Mouse (Mus musculus) spleen, adult 10 weeks (tissue): ENCODE results near the gene Clspn. TPM values are rescaled to one million over a fixed set of nuclear protein-coding genes. Genes with fewer than 3 reads are reported as not detected.

Experiments used
- polyA plus RNA-seq: library from polyadenylated mRNA; stranded (reverse); fragments of 350-450 nt; fragmentation: Illumina TruSeq; extraction: RNeasy Lipid Tissue Mini Kit (QIAGEN cat#74804); gene quantifications from one replicate; pipeline ENCODE4 v1.2.3, GENCODE M21; 2015; ENCODE audit warnings: low replicate concordance; ENCODE audit not compliant: insufficient read depth

Clspn gene
- 7.2 TPM for polyA plus RNA-seq

GRCm38 (mm10) chr4:126556809-126557711 is at the start of gene Clspn:
TSS of gene Clspn (plus strand) at chr4:126556935.

GRCm38 (mm10) chr4:126532827-126533728 is 23.7 kb upstream of the Clspn start, which contains the start of gene Ago4:
TSS of gene Ago4 (minus strand) at chr4:126533472.

GRCm38 (mm10) chr4:126609606-126610181 is 53.0 kb downstream of the Clspn start, which contains the start of gene 5730409E04Rik:
TSS of gene 5730409E04Rik (plus strand) at chr4:126609818.

Other genes with a start within 250 kb of the Clspn start
- 10.1 TPM for gene Adprhl2, start 235.2 kb upstream of the Clspn start, polyA plus RNA-seq
- gene Tekt2, start 231.2 kb upstream of the Clspn start, polyA plus RNA-seq: 2.1 TPM
- 15.7 TPM for gene Ago3, start 127.4 kb upstream of the Clspn start, polyA plus RNA-seq
- gene Ago1, start 88.4 kb upstream of the Clspn start, polyA plus RNA-seq: 42.0 TPM
- gene Ago4, start 23.5 kb upstream of the Clspn start, polyA plus RNA-seq: 9.2 TPM
- 6.4 TPM for gene 5730409E04Rik, start 52.9 kb downstream of the Clspn start, polyA plus RNA-seq
- 105 TPM for gene Psmb2, start 120.7 kb downstream of the Clspn start, polyA plus RNA-seq
- not detected for gene Tfap2e, start 179.3 kb downstream of the Clspn start, polyA plus RNA-seq
- 3.0 TPM for gene Ncdn, start 196.5 kb downstream of the Clspn start, polyA plus RNA-seq
- 20.9 TPM for gene AU040320, start 196.6 kb downstream of the Clspn start, polyA plus RNA-seq